12 mouse cellular contexts compared by ENCODE assay signal in the genomic region with DNA sequence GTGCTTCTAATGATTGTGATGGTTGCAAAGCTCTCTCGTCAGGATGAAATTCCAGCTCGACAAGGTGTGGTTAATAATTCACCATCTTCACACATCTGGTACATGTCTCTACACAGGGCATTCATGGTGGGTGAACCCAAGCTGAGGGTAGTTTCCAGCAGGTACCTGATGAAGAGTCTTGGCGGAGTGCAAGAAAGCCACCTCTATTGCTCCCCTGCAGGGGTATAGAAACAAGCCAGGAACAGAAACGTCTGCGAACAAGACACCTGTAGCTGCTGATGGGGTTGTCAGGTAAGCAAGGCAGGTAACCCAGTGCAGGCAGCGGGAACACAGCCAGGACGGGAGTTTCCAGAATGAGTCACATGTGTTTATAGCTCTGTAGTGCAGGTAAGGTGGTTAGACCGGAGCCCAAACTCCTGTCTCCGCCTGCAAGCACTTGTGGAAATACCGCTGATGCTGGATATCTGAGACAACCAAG. TPM values are rescaled to one million over a fixed set of nuclear protein-coding genes. Genes with fewer than 3 reads are reported as not detected.
DNase-seq lines count a peak whose midpoint lies in the region; ATAC-seq and TF ChIP-seq lines count a peak whose summit lies in the region.
"Had no signal": no experiment of that assay in that cellular context is flagged by ENCODE, and none has a peak within 500 bp of the region (broad histone marks: within the 10 kb centered on the region; RNA-seq: fewer than 3 reads in every experiment).

No protein-coding gene starts in this region.

- ATAC-seq in intestine, embryonic 14.5 days (replicated peaks; ENCODE audit: low FRiP score, low TSS enrichment, low read depth), result peak; percentile 91
- peak; percentile 82 for ATAC-seq in stomach, embryonic 15.5 days (ENCODE audit: insufficient read depth, low FRiP score, low read depth)
- no peak for ATAC-seq in midbrain, embryonic 14.5 days (ENCODE audit: low FRiP score, low TSS enrichment)
- ATAC-seq: forebrain, embryonic 14.5 days had no signal

- H3K27ac ChIP-seq in intestine, embryonic 14.5 days (ENCODE audit: low read depth), result peak overlapping the region; percentile 10; the same call in 1 of the 2 replicates
- H3K27ac ChIP-seq in kidney, adult 2 months (ENCODE audit: insufficient read depth, low read depth, low read length), result peak overlapping the region; percentile 22
- H3K27ac ChIP-seq in stomach, embryonic 15.5 days, result peak overlapping the region; percentile 78
- H3K27ac ChIP-seq in midbrain, embryonic 14.5 days (replicated peaks; ENCODE audit: low read depth, low read length), result no peak overlapping the region
- H3K27ac ChIP-seq: hindbrain, embryonic 14.5 days had no signal

- H3K4me3 ChIP-seq in intestine, embryonic 14.5 days (ENCODE audit: low read depth, low read length), result no peak overlapping the region
- H3K4me3 ChIP-seq in kidney, adult 2 months (ENCODE audit: insufficient read depth, low read depth, low read length), result no peak overlapping the region
- H3K4me3 ChIP-seq in stomach, embryonic 15.5 days (replicated peaks), result no peak overlapping the region
- H3K4me3 ChIP-seq in midbrain, embryonic 14.5 days (replicated peaks; ENCODE audit: low read depth, low read length), result no peak overlapping the region

- H3K9me3 ChIP-seq in intestine, embryonic 14.5 days (ENCODE audit: control insufficient read depth, low read length), result no peaks in the 10 kb centered on the region
- no peaks in the 10 kb centered on the region for H3K9me3 ChIP-seq in stomach, embryonic 15.5 days
- H3K9me3 ChIP-seq in midbrain, embryonic 14.5 days (ENCODE audit: control insufficient read depth, low read length), result no peaks in the 10 kb centered on the region

- H3K4me2 ChIP-seq in intestine, embryonic 14.5 days (ENCODE audit: low read length), result peak overlapping the region; percentile 7; the same call in 1 of the 2 replicates
- H3K4me2 ChIP-seq in stomach, embryonic 15.5 days, result peak overlapping the region; percentile 31; the same call in 1 of the 2 replicates
- no peak overlapping the region for H3K4me2 ChIP-seq in midbrain, embryonic 14.5 days (ENCODE audit: low read length)
- H3K4me2 ChIP-seq: hindbrain, embryonic 14.5 days had no signal

- no peaks in the 10 kb centered on the region for H3K27me3 ChIP-seq in intestine, embryonic 14.5 days (replicated peaks; ENCODE audit: control insufficient read depth, insufficient read depth, low read length)
- no peaks in the 10 kb centered on the region for H3K27me3 ChIP-seq in kidney, adult 2 months (replicated peaks; ENCODE audit: control insufficient read depth, insufficient read depth, low read length)
- H3K27me3 ChIP-seq in stomach, embryonic 15.5 days (replicated peaks), result no peaks in the 10 kb centered on the region
- no peaks in the 10 kb centered on the region for H3K27me3 ChIP-seq in midbrain, embryonic 14.5 days (ENCODE audit: control insufficient read depth, insufficient read depth, low read length)

- H3K4me1 ChIP-seq in intestine, embryonic 14.5 days (replicated peaks; ENCODE audit: control insufficient read depth, insufficient read depth, low read length), result peaks cover 3% of the 10 kb centered on the region; the same call in 1 of the 2 replicates
- H3K4me1 ChIP-seq in kidney, adult 2 months (ENCODE audit: control insufficient read depth, insufficient read depth, low read length), result peaks cover 20% of the 10 kb centered on the region
- peaks cover 17% of the 10 kb centered on the region; the same call in 1 of the 2 replicates for H3K4me1 ChIP-seq in stomach, embryonic 15.5 days
- no peaks in the 10 kb centered on the region for H3K4me1 ChIP-seq in midbrain, embryonic 14.5 days (ENCODE audit: control insufficient read depth, insufficient read depth, low read length)

- peak; percentile 84 for DNase-seq in intestine, embryonic 14.5 days (ENCODE audit: low spot score)
- peak; percentile 83 for DNase-seq in kidney, adult 2 months
- DNase-seq in lung, adult 18-20 months, result peak; percentile 82 to 85
- no peak for DNase-seq in cerebellum, adult 8-10 months
- DNase-seq in right cerebral cortex, adult 18-20 months, result no peak
- no peak for DNase-seq in midbrain, embryonic 14.5 days
- DNase-seq: adrenal gland, postnatal 25 days; embryo, embryonic 11 days; thymus, postnatal 25 days had no signal

- TF ChIP-seq CTCF in kidney, adult 2 months (conservative IDR thresholded peaks at IDR 0.05; ENCODE audit: insufficient read depth, insufficient read length, low read depth, low read length), result no peak

- no peak overlapping the region for H3K9ac ChIP-seq in intestine, embryonic 14.5 days (ENCODE audit: low read length)
- H3K9ac ChIP-seq in stomach, embryonic 15.5 days, result no peak overlapping the region
- no peak overlapping the region for H3K9ac ChIP-seq in midbrain, embryonic 14.5 days (replicated peaks; ENCODE audit: low read length)
- H3K9ac ChIP-seq: hindbrain, embryonic 14.5 days had no signal

- WGBS in intestine, embryonic 14.5 days, result 55% methylated on average over 10 of the region's 10 CpGs
- WGBS in kidney, adult 2 months, result 36% methylated on average over 10 of the region's 10 CpGs
- WGBS in stomach, embryonic 15.5 days, result 53% methylated on average over 10 of the region's 10 CpGs
- WGBS in midbrain, embryonic 14.5 days, result 81% methylated on average over 10 of the region's 10 CpGs

- no peak for TF ChIP-seq POLR2A in kidney, adult 2 months (IDR thresholded peaks at IDR 0.05; ENCODE audit: low read depth, low read length)

- H3K36me3 ChIP-seq in intestine, embryonic 14.5 days (ENCODE audit: control insufficient read depth, insufficient read depth, low read length), result no peaks in the 10 kb centered on the region
- no peaks in the 10 kb centered on the region for H3K36me3 ChIP-seq in kidney, adult 2 months (ENCODE audit: control insufficient read depth, insufficient read depth, low read length)
- no peaks in the 10 kb centered on the region for H3K36me3 ChIP-seq in stomach, embryonic 15.5 days
- 0 out of 2 replicates have a peak, but pooled peaks cover 3% of the 10 kb centered on the region for H3K36me3 ChIP-seq in midbrain, embryonic 14.5 days (ENCODE audit: control insufficient read depth, insufficient read depth, low read length)

RNA-seq across cellular contexts. Expression of a gene that starts 50.0 kb away (rescaled TPM):
- polyA plus RNA-seq in intestine, embryonic 14.5 days (2014; fragmentation: Nextera tagmentation; extraction: Ambion mirVana), result 86.8 and 90.8 TPM in 2 replicates
- 88.7 and 96.2 TPM in 2 replicates for polyA plus RNA-seq in kidney, adult 2 months (2012; rRNA removed)
- 72.6 and 82.4 TPM in 2 replicates for polyA plus RNA-seq in stomach, embryonic 15.5 days (2015; fragmentation: Nextera tagmentation; extraction: Ambion mirVana)
- polyA plus RNA-seq in midbrain, embryonic 14.5 days (2014; fragmentation: Nextera tagmentation; extraction: Ambion mirVana), result 79.2 and 96.7 TPM in 2 replicates

Comparison
In these comparisons a context has a peak if more than half of its experiments do, and no peak if none do; other contexts are left out.
1. DNase-seq: peak in intestine, embryonic 14.5 days (single experiment), kidney, adult 2 months (single experiment) and lung, adult 18-20 months (2 of 2); none in cerebellum, adult 8-10 months (single experiment), right cerebral cortex, adult 18-20 months (single experiment) and midbrain, embryonic 14.5 days (single experiment).